Mouse (Mus musculus) midbrain, embryonic 16.5 days (tissue): ENCODE data around the gene Esr1. TPM values are rescaled to one million over a fixed set of nuclear protein-coding genes. Genes with fewer than 3 reads are reported as not detected.

Experiments used
- polyA plus RNA-seq: library from polyadenylated mRNA; unstranded; fragments of >200 nt; fragmentation: Nextera tagmentation; extraction: Ambion mirVana; gene quantifications from 2 replicates; pipeline ENCODE4 v1.2.1, GENCODE M21; 2015

The Esr1 gene
- polyA plus RNA-seq, 1 experiment from 2014 or later: 0.63 TPM

Other genes with a start within 250 kb of the Esr1 start
- 14.8 and 17.2 TPM in 2 replicates for gene Zbtb2, start 223.5 kb upstream of the Esr1 start, polyA plus RNA-seq
- 54.6 and 55.1 TPM in 2 replicates for gene Rmnd1, start 179.2 kb upstream of the Esr1 start, polyA plus RNA-seq
- gene Armt1, start 179.1 kb upstream of the Esr1 start, polyA plus RNA-seq: 9.3 and 10.8 TPM in 2 replicates
- gene Ccdc170, start 129.1 kb upstream of the Esr1 start, polyA plus RNA-seq: 0.40 and 0.54 TPM in 2 replicates